Comparison of ENCODE assay signal across 16 mouse cellular contexts in genomic region chr3:50012012-50012411, GRCm38 (mm10).
A peak's percentile ranks its signal among the peaks of the same experiment; 100 is the strongest.
DNase-seq lines count a peak whose midpoint lies in the region; TF ChIP-seq lines count a peak whose summit lies in the region.
"Had no signal": no experiment of that assay in that cellular context is flagged by ENCODE, and none has a peak within 500 bp of the region (broad histone marks: within the 10 kb centered on the region; RNA-seq: fewer than 3 reads in every experiment).

No protein-coding gene starts in this region.

- TF ChIP-seq CTCF in kidney, adult 2 months (conservative IDR thresholded peaks at IDR 0.05; ENCODE audit: insufficient read depth, insufficient read length, low read depth, low read length): no peak
- TF ChIP-seq CTCF in embryonic fibroblast, embryonic 13.5 days (IDR thresholded peaks at IDR 0.05; ENCODE audit: borderline replicate concordance, insufficient read depth, low read length): no peak

- no peaks in the 10 kb centered on the region for H3K36me3 ChIP-seq in kidney, adult 2 months (ENCODE audit: control insufficient read depth, insufficient read depth, low read length)
- H3K36me3 ChIP-seq: heart, embryonic 15.5 days; liver, embryonic 13.5 days; midbrain, embryonic 12.5 days had no signal

- no peaks in the 10 kb centered on the region for H3K27me3 ChIP-seq in kidney, adult 2 months (replicated peaks; ENCODE audit: control insufficient read depth, insufficient read depth, low read length)
- H3K27me3 ChIP-seq: heart, embryonic 15.5 days; liver, embryonic 13.5 days; midbrain, embryonic 12.5 days had no signal

- TF ChIP-seq POLR2A in kidney, adult 2 months (IDR thresholded peaks at IDR 0.05; ENCODE audit: low read depth, low read length): no peak
- TF ChIP-seq POLR2A in embryonic fibroblast, embryonic 13.5 days (IDR thresholded peaks at IDR 0.05; ENCODE audit: low read depth, low read length): no peak

- no peaks in the 10 kb centered on the region for H3K4me1 ChIP-seq in kidney, adult 2 months (ENCODE audit: control insufficient read depth, insufficient read depth, low read length)
- H3K4me1 ChIP-seq in embryonic fibroblast, embryonic 13.5 days (ENCODE audit: control insufficient read depth, insufficient read depth, low read length): peaks cover 4% of the 10 kb centered on the region; the same call in 1 of the 2 replicates
- H3K4me1 ChIP-seq: heart, embryonic 15.5 days; liver, embryonic 13.5 days had no signal

- WGBS in kidney, adult 2 months: 56% methylated on average over 3 of the region's 3 CpGs

- DNase-seq in embryo, embryonic 11 days: peak; percentile 30
- no peak for DNase-seq in embryo, embryonic 10.5 days (ENCODE audit: low spot score)
- DNase-seq in kidney, adult 2 months: peak; percentile 13
- DNase-seq in kidney, adult 11 months: no peak
- DNase-seq in 3134 (ENCODE audit: extremely low read depth, insufficient read length, low spot score): peak; percentile 19
- no peak for DNase-seq in frontal cortex, postnatal 25 days (ENCODE audit: low spot score in 2 of 2)
- no peak for DNase-seq in cerebellum, adult 9-10 months
- DNase-seq: adrenal gland, adult 2 months; cerebellum, adult 18-20 months; gastrocnemius, adult 2 months; liver, embryonic 13.5 days; lung, postnatal 10 days; thymus, postnatal 14 days had no signal

- H3K4me3 ChIP-seq in kidney, adult 2 months (ENCODE audit: insufficient read depth, low read depth, low read length): no peak overlapping the region
- no peak overlapping the region for H3K4me3 ChIP-seq in embryonic fibroblast, embryonic 13.5 days (ENCODE audit: insufficient read depth, low read length)
- H3K4me3 ChIP-seq: gastrocnemius, adult 2 months; heart, embryonic 15.5 days; liver, embryonic 13.5 days; midbrain, embryonic 12.5 days had no signal

- H3K27ac ChIP-seq in kidney, adult 2 months (ENCODE audit: insufficient read depth, low read depth, low read length): no peak overlapping the region
- H3K27ac ChIP-seq in embryonic fibroblast, embryonic 13.5 days (ENCODE audit: insufficient read depth, low read length): peak overlapping the region; percentile 69
- H3K27ac ChIP-seq: gastrocnemius, adult 2 months; heart, embryonic 15.5 days; liver, embryonic 13.5 days; midbrain, embryonic 12.5 days had no signal

Comparison
In these comparisons a context has a peak if more than half of its experiments do, and no peak if none do; other contexts are left out.
1. DNase-seq: peak in embryo, embryonic 11 days (single experiment), kidney, adult 2 months (single experiment) and 3134 (single experiment); none in embryo, embryonic 10.5 days (single experiment), kidney, adult 11 months (single experiment), frontal cortex, postnatal 25 days (0 of 2) and cerebellum, adult 9-10 months (single experiment).